Mouse (Mus musculus) left cerebral cortex, adult 2 months (tissue): ENCODE measurements around the gene Gm21488. TPM values are rescaled to one million over a fixed set of nuclear protein-coding genes. Genes with fewer than 3 reads are reported as not detected.
"Not testable (repeated sequence)": the region's sequence is repeated elsewhere in the genome, so short reads cannot be mapped to it uniquely, and the experiment has no call there.

Experiments used
- DNase-seq, 2 experiments: peaks; one replicate each; pipeline ENCODE4 v3.0.0; 2021 to 2022; ENCODE audit warnings: low spot score in 2 of 2, mixed read lengths in 1 of 2; ENCODE audit errors: extremely low spot score in 1 of 2
- H3K27ac ChIP-seq: fragments of 200-600 bp; 2 replicates; pipeline ENCODE4 v1.8.1; 2022
- H3K4me3 ChIP-seq: fragments of 200-600 bp; 2 replicates; pipeline ENCODE4 v1.8.1; 2022
- intact Hi-C: fragments of 180-260 bp; cut with DNase I; formaldehyde crosslinking; loops from one replicate; pipeline ENCODE4 v1.15.1; 2025
- long read RNA-seq, 2 experiments: library from polyadenylated mRNA; stranded (forward); transcript quantifications; one replicate each; pipeline ENCODE4 v2.0.0; 2021; ENCODE audit warnings: borderline mapping rate in 2 of 2
- total RNA-seq, 2 experiments: library from RNA; stranded (reverse); gene quantifications; 2 replicates each; pipeline ENCODE4 v1.2.3; 2021

The Gm21488 gene
- total RNA-seq, result not detected
- long read RNA-seq, experiment 1, result 0 reads
- long read RNA-seq, experiment 2, result 0 reads

DNA sequence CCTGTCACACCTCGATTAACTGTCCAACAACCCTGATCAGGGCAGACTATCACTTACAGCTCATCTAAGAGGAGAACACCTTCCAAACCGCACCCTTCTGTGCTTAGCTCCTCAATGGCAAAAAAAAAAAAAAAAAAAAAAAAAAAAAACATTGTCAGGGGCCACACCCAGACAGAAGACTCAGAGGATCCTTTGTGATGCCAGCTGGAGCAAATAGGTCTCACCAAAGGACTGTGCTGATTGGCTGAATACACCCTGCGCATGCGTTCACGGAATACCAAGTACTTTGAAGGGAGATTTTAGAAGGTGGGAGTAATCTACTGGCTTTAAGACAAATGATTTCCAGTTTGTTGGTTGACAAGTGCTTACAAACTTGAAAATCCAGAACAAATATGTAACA is at the start of gene Gm21488:
Gene Gm21488 (minus strand): TSS at position 101 of the 400 bp plus-strand sequence.
- DNase-seq, intact Hi-C loops, H3K27ac ChIP-seq, H3K4me3 ChIP-seq: not testable (repeated sequence)
